Comparison of ENCODE assay signal across 29 mouse cellular contexts in genomic region chr2:139849621-139850020, GRCm38 (mm10).
DNase-seq lines count a peak whose midpoint lies in the region; ATAC-seq and TF ChIP-seq lines count a peak whose summit lies in the region.
"Had no signal": no experiment of that assay in that cellular context is flagged by ENCODE, and none has a peak within 500 bp of the region (broad histone marks: within the 10 kb centered on the region; RNA-seq: fewer than 3 reads in every experiment).

No protein-coding gene starts in this region.

- WGBS in limb, embryonic 12.5 days = 76% methylated on average over 1 of the region's 1 CpGs
- WGBS in limb, embryonic 10.5 days = 82% methylated on average over 1 of the region's 1 CpGs
- 74% methylated on average over 1 of the region's 1 CpGs for WGBS in heart, embryonic 11.5 days (ENCODE audit: insufficient replicate concordance)

- no peaks in the 10 kb centered on the region for H3K36me3 ChIP-seq in limb, embryonic 12.5 days
- H3K36me3 ChIP-seq in limb, embryonic 10.5 days = no peaks in the 10 kb centered on the region
- H3K36me3 ChIP-seq in myocyte (ENCODE audit: control insufficient read depth, insufficient read depth) = no peaks in the 10 kb centered on the region
- no peaks in the 10 kb centered on the region for H3K36me3 ChIP-seq in heart, embryonic 11.5 days (ENCODE audit: control insufficient read depth, insufficient read depth, low read length)
- H3K36me3 ChIP-seq: embryonic facial prominence, embryonic 13.5 days; forebrain, embryonic 10.5 days; heart, embryonic 13.5 days had no signal

- H3K4me3 ChIP-seq in limb, embryonic 12.5 days (replicated peaks) = no peak overlapping the region
- no peak overlapping the region for H3K4me3 ChIP-seq in limb, embryonic 10.5 days
- no peak overlapping the region for H3K4me3 ChIP-seq in myocyte
- H3K4me3 ChIP-seq in heart, embryonic 11.5 days (ENCODE audit: low read depth, low read length) = no peak overlapping the region
- H3K4me3 ChIP-seq: embryonic facial prominence, embryonic 13.5 days; erythroblast, embryonic 14.5 days; forebrain, embryonic 10.5 days; forebrain, embryonic 13.5 days; heart, embryonic 13.5 days had no signal

- no peak overlapping the region for H3K4me2 ChIP-seq in limb, embryonic 12.5 days
- peak overlapping the region; percentile 22 for H3K4me2 ChIP-seq in myocyte (ENCODE audit: low read depth)
- H3K4me2 ChIP-seq in heart, embryonic 11.5 days = no peak overlapping the region
- H3K4me2 ChIP-seq: embryonic facial prominence, embryonic 13.5 days; forebrain, embryonic 13.5 days; heart, embryonic 13.5 days; hindbrain, embryonic 14.5 days had no signal

- peak; percentile 73; the same call in 1 of the 2 replicates for ATAC-seq in limb, embryonic 12.5 days (ENCODE audit: insufficient number of reproducible peaks, insufficient read depth, low FRiP score, low TSS enrichment, low read depth)
- no peak for ATAC-seq in heart, embryonic 11.5 days (replicated peaks; ENCODE audit: insufficient number of reproducible peaks, low FRiP score, low TSS enrichment)
- ATAC-seq in erythroid progenitor cell, adult 5-6 weeks (replicated peaks; ENCODE audit: low FRiP score, poor library complexity, severe bottlenecking) = no peak
- ATAC-seq: activated CD4-positive, CD25-positive, alpha-beta regulatory T cell, adult 4 months; forebrain, embryonic 13.5 days; forebrain, postnatal 0 days; hindbrain, postnatal 0 days; inflammation-experienced regulatory T-cells, adult 6 months; intestine, embryonic 16.5 days had no signal

- no peak overlapping the region for H3ac ChIP-seq in myocyte (ENCODE audit: control insufficient read depth, insufficient read length)

- peaks cover 7% of the 10 kb centered on the region for H3K4me1 ChIP-seq in limb, embryonic 12.5 days (replicated peaks)
- H3K4me1 ChIP-seq in limb, embryonic 10.5 days = no peaks in the 10 kb centered on the region
- no peaks in the 10 kb centered on the region for H3K4me1 ChIP-seq in heart, embryonic 11.5 days (ENCODE audit: control insufficient read depth, insufficient read depth, low read length)
- H3K4me1 ChIP-seq: forebrain, embryonic 10.5 days; forebrain, embryonic 13.5 days; heart, embryonic 13.5 days had no signal

- H3K9me3 ChIP-seq in limb, embryonic 12.5 days = no peaks in the 10 kb centered on the region
- H3K9me3 ChIP-seq in limb, embryonic 10.5 days (replicated peaks) = no peaks in the 10 kb centered on the region
- H3K9me3 ChIP-seq in heart, embryonic 11.5 days (replicated peaks; ENCODE audit: control insufficient read depth, low read length) = no peaks in the 10 kb centered on the region
- H3K9me3 ChIP-seq: embryonic facial prominence, embryonic 13.5 days; forebrain, embryonic 10.5 days; forebrain, embryonic 13.5 days; G1E; heart, embryonic 13.5 days had no signal

- no peaks in the 10 kb centered on the region for H3K79me2 ChIP-seq in myocyte (ENCODE audit: control insufficient read depth, insufficient read depth)

- no peaks in the 10 kb centered on the region for H3K27me3 ChIP-seq in limb, embryonic 12.5 days
- H3K27me3 ChIP-seq in limb, embryonic 10.5 days (ENCODE audit: low read depth, poor library complexity, severe bottlenecking) = no peaks in the 10 kb centered on the region
- H3K27me3 ChIP-seq in myocyte (ENCODE audit: control insufficient read depth, insufficient read depth, insufficient read length) = no peaks in the 10 kb centered on the region
- no peaks in the 10 kb centered on the region for H3K27me3 ChIP-seq in heart, embryonic 11.5 days (ENCODE audit: control insufficient read depth, insufficient read depth, low read length)
- H3K27me3 ChIP-seq: embryonic facial prominence, embryonic 13.5 days; forebrain, embryonic 13.5 days; heart, embryonic 13.5 days had no signal

- no peak overlapping the region for H3K27ac ChIP-seq in limb, embryonic 12.5 days
- H3K27ac ChIP-seq in limb, embryonic 10.5 days = no peak overlapping the region
- H3K27ac ChIP-seq in heart, embryonic 11.5 days (ENCODE audit: low read depth, low read length) = no peak overlapping the region
- H3K27ac ChIP-seq: embryonic facial prominence, embryonic 13.5 days; forebrain, embryonic 10.5 days; forebrain, embryonic 13.5 days; heart, embryonic 13.5 days; hindbrain, embryonic 14.5 days; hindbrain, postnatal 0 days had no signal

- DNase-seq in limb, embryonic 10.5 days (ENCODE audit: low spot score) = no peak
- DNase-seq in 416B (ENCODE audit: low read depth) (peak; percentile 90), NIH3T3 (ENCODE audit: low read depth) (peak; percentile 82)
- DNase-seq in lung, postnatal 36 days = no peak
- DNase-seq: adrenal gland, postnatal 14 days; cerebellum, adult 18-20 months; cerebellum, adult 9-10 months; cerebellum, postnatal 14 days; forebrain, postnatal 0 days; gastrocnemius, postnatal 25 days; heart, adult 18-20 months; heart, postnatal 14 days; heart, postnatal 4 days; kidney, adult 18-20 months had no signal

- no peak for TF ChIP-seq POLR2A in myocyte (IDR thresholded peaks at IDR 0.05; ENCODE audit: insufficient read length, low read depth)

- no peak overlapping the region for H3K9ac ChIP-seq in limb, embryonic 12.5 days (replicated peaks)
- no peak overlapping the region for H3K9ac ChIP-seq in heart, embryonic 11.5 days (ENCODE audit: low read depth, low read length)
- H3K9ac ChIP-seq: embryonic facial prominence, embryonic 13.5 days; forebrain, embryonic 13.5 days; forebrain, postnatal 0 days; heart, embryonic 13.5 days; hindbrain, embryonic 14.5 days had no signal

TF ChIP-seq in myocyte, 11 proteins besides CTCF, POLR2A, EP300 and RAD21:
- TF ChIP-seq MYOG (IDR thresholded peaks at IDR 0.05; ENCODE audit: control insufficient read depth in 1 of 3, insufficient read depth in 1 of 3, insufficient read length in 2 of 3, low read depth in 2 of 3) = peak in 1 of 3 experiments; percentile 52
- TF ChIP-seq TCF3 (IDR thresholded peaks at IDR 0.05; ENCODE audit: insufficient read length, low read depth) = no peak

Comparison
In these comparisons a context has a peak if more than half of its experiments do, and no peak if none do; other contexts are left out.
1. DNase-seq: peak in 416B (single experiment) and NIH3T3 (single experiment); none in limb, embryonic 10.5 days (single experiment) and lung, postnatal 36 days (single experiment).